Mouse (Mus musculus) adrenal gland, postnatal 10 days (tissue): ENCODE measurements around the gene Ggt1. TPM values are rescaled to one million over a fixed set of nuclear protein-coding genes. Genes with fewer than 3 reads are reported as not detected.
"Not testable (repeated sequence)": the region's sequence is repeated elsewhere in the genome, so short reads cannot be mapped to it uniquely, and the experiment has no call there.

Source experiments
- DNase-seq: peaks from one replicate; pipeline ENCODE4 v3.0.0; 2021; ENCODE audit warnings: mixed read lengths
- total RNA-seq, 2 experiments: library from RNA; stranded (reverse); gene quantifications; 2 replicates each; pipeline ENCODE4 v1.2.3; 2021

Gene Ggt1
- total RNA-seq, 2 experiments from 2014 or later, result 0.48 to 0.88 TPM

GRCm38 (mm10) chr10:75549886-75550285 is 11.5 kb upstream of the Ggt1 start:
- DNase-seq, result no peak

- no peak for DNase-seq
These were observed 10.2 kb upstream of the Ggt1 start for GRCm38 (mm10) chr10:75551175-75551574.

GRCm38 (mm10) chr10:75552106-75552505 is 9.3 kb upstream of the Ggt1 start:
- DNase-seq, result no peak

- no peak for DNase-seq
These were observed 8.5 kb upstream of the Ggt1 start for GRCm38 (mm10) chr10:75552701-75553450.

DNA sequence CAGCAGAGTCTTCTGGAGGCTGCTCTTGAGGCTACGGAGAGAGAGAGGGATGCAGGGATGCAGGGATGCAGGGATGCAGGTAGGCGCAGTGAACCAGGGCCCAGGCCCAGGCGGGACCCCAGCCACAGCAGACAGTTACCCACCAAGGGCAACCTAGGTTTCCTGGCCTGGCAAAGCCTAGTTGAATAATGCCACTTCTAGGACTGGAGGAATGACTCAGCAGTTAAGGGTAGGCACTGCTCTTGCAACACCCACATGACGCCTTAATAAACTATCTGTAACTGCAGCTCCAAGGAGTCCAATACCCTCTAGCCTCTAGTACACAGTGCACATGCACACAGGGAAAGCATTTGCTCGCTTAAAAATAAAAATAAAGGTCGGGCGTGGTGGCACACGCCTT is 7.3 kb upstream of the Ggt1 start:
- no peak for DNase-seq

GRCm38 (mm10) chr10:75555557-75555956 is 5.8 kb upstream of the Ggt1 start:
- DNase-seq, result no peak

- peak; percentile 71 for DNase-seq
These were observed 5.4 kb upstream of the Ggt1 start for GRCm38 (mm10) chr10:75556026-75556425.

DNA sequence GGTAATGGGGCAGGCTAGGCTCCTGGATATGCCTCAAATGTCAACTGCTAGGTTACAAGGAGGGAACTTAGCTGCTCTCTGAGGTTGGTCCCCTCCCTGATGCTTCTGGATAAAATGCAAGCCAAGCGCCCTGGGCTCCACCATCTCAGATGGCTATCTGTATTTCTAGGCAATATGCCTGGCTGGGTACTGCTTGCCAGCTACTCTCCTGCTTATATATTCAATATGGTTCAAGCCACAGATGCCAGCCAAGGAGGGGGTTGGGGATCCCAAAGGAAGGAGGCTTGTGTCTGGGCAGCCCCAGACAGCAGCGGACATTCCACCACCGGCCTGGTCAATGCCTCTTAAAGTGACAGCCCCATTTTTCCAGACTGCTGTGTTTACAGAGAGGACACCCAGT is 2.9 kb upstream of the Ggt1 start:
- no peak for DNase-seq

DNA sequence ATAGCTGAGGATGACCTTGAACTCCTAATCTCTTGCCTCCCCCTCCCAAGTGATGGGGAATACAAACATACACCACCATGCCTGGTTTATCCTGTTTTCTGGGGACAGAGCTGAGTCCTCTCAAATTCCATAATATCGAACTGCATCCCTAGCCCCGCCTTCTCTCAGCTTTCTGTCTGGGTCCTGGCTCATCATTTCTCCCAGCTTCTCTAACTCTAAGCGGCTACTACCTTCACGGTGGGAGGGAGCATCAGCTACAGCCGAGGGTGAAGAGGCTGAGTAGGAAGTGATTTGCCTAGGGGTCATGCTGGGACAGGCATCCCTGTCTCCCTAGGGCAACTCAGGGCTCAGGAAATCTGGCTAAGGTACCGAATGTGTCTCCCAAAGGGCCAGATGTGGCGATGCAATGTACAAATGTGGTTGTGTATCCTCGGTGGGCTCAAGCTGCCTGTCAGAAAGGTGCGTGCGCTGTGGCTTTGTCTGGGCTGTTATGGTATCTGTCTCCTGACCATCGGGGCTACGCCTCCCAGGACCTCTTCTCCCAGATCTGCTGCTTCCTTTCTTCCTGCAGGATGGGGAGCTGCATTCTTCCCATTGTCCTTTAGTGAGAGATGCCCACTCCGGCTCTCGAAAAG is 2.2 kb upstream of the Ggt1 start:
- no peak for DNase-seq

GRCm38 (mm10) chr10:75559676-75560548 is 1.5 kb upstream of the Ggt1 start, which contains the start of gene Lrrc75b:
Lrrc75b (minus strand) TSS chr10:75560330.
- peak; percentile 75 for DNase-seq

DNA sequence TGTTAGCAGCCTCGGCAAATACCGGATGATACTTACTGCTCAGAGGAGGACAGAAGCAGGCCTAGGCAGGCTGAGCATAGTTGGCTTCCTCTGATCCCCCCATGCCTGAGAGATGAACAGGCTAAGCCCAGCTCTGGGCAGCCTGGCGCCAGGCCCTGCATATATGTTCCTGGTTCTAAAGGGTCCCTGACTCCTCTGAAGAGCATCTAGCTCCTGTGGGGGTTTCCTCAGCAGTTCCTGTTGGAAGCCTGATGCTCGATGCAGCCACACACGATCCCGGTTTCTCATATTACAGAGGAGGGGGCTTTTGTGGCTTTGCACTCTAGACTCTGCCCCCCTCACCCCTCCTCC is 880 bp upstream of the Ggt1 start:
- no peak for DNase-seq

DNA sequence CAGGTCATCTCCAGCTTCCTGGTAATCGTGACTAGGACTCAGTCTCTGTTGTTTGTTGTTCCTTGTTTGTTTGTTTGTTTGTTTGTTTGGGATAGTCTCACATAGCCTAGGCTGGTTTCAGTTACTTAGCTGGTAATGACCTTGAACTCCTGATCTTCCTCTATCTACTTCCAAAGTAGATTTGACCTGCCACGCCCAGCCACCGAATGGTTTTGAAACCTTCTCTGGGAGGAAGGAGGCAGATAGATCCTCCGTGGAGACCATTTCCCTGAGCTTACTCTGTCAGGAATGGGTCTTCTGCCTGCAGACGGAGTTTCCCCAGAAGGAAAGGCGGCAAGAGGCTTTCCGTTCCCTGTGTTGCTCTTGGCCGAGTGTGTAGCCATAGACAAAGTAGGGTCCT is 1.2 kb downstream of the Ggt1 start:
- no peak for DNase-seq

- no peak for DNase-seq
These were observed 3.4 kb downstream of the Ggt1 start for GRCm38 (mm10) chr10:75564687-75565265.

DNA sequence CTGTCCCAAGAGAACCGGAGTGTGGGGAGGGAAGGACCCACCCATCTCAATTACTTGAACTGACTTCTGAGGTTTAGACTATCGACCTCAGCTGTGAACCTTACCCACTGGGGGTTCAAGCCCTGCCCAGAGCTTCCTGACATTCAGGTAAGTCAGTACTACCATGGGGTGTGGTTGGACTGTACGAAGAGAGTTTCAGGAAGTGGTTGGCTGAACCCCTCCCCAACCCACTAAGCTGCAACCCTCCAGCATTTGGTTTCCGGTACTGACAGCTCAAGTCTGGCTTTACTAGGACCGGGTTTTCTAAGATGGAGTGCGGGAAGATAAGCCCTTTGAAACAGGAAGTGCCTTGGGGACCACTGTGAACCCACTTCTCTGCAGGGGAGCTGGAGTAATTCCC is 4.0 kb downstream of the Ggt1 start:
- DNase-seq, result no peak

GRCm38 (mm10) chr10:75565906-75566305 is 4.5 kb downstream of the Ggt1 start:
- DNase-seq, result no peak

DNA sequence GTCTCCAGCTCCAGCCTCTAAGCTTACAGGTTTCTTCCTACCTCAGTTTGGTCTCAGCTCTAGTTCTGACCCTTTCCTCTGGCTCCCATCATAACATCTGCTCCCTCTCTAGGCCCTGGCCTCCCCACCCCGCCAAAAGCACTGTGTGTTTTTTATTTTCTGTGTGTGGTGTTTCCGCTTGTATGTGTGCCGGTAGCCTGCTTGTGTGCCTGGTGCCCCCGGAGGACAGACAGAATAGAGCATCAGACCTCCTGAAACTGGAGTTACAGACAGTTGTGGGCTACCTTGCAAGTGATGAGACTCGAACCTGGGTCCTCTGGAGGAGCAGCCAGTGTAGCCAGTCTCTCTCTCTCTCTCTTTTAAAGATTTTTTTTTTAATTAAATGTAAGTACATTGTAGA is 4.9 kb downstream of the Ggt1 start:
- DNase-seq, result no peak

DNA sequence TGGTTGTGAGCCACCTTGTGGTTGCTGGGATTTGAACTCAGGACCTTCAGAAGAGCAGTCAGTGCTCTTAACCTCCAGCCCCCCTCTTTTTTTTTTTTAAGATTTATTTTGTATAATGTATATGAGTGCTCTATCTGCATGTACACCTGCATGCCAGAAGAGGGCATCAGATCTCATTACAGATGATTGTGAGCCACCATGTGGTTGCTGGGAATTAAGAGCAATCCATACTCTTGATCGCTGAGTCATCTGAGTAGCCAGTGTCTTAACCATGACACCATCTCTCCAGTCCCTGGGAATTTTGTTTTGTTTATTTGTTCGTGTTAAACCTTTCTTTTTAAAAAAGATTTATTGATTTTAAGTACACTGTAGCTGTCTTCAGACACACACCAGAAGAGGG is 5.4 kb downstream of the Ggt1 start:
- not testable (repeated sequence) for DNase-seq

DNA sequence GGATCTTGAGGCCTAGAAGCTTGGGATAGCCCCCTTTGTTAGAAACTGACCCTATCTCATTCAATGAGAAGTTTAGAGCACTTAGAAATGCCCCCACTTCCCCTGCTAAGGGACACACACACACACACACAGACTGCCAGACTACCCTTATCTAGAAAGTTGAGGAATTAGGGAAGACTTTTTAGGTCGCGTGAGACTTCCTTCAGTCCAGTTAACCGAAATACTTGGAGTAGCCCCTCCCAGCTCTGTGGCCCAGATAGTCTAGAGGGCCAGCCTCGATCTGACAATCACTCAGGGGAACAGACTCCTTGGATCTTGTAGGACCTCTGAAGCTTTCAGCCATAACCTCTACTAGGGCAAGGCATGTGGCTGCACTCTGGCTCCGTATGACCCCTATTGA is 6.6 kb downstream of the Ggt1 start:
- DNase-seq, result no peak

DNA sequence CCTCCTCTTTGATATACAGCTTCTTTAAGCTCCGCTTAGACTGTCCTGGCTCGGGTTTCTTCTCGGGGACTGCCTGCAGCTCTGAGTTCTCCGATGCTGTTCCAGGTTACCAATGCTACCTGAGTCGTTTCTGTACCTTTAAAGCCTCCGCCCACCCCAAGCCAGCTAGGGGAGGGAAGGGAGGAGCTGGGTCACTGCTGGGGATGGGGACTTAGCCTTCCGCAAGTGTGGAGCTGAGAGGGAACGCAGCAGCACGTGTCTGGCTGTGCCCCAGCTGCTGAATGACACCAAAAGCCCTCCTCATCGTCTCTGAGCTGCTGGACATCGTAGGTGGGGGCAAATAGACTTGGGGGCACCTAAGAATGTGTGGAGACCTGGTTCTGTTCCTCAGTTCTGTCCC is 7.0 kb downstream of the Ggt1 start:
- no peak for DNase-seq

DNA sequence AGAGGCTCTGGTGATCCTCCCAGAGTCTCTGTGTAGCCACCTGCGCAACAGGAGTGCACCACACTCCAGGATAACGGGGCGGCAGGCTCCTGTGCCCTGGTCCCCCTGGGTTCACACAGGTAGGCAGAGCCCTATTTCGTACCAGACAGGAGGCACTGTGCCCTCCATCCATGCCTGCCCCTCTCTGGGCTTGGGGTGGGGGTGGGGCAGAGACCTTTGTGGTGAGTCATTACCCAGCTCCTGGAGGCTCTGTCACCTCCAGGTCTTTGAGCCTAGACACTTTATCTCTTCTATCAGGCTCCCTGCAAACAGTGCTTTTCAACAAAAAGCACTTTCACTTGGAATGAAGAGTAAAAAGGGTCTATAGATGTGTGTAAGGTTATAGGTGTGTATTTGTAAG is 7.4 kb downstream of the Ggt1 start:
- no peak for DNase-seq

DNA sequence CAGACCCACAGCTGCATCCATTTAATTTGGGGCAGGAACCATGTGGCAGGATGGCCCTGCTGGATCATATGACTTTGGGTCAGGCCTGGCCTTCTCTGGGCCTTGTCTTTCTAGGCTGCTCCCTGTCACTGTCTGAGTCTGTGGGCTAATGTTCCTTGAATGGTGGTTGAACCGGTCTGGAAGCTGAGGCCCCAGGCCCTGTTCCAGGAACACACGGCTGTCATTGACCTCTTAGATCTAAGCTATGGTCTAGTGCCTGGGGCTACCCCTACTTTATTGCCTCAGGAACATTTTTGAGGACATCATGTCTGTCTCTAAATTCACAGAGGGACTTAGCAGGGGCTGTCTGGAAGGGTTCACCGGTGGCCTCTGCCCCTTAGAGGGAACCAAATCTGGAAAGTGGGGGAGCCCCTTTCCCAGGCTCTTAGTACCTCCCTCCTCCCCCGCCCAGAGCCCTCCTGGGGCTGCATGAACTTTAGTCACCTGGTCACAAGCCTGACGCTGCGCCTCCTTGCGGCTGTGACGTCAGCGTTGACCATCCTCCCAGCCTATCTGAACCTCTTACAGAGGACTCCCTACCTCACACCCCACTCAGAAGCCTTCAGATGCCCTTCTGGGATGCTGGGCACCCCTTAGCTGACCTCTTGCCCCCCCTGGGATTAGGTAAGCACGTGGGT is 9.7 kb downstream of the Ggt1 start:
- DNase-seq, result no peak

- no peak for DNase-seq
These were observed 10.5 kb downstream of the Ggt1 start for GRCm38 (mm10) chr10:75571937-75572336.
